Mouse (Mus musculus) mouse embryonic stem cell (cell line): ENCODE data around the gene Midn.

ENCODE experiments used
- in situ Hi-C, 2 experiments: fragments of 300-500 bp; cut with MboI; formaldehyde crosslinking; loops; 1 replicate in 1 of 2; 3 replicates in 1 of 2; pipeline ENCODE4 v1.14.3; 2019 to 2020; ENCODE audit warnings: low sequenced_read_pairs in 2 of 2, low pct_unique_long_range_greater_than_20kb in 1 of 2, mixed read lengths in 1 of 2; ENCODE audit not compliant: unreplicated experiment in 1 of 2

Midn gene

DNA sequence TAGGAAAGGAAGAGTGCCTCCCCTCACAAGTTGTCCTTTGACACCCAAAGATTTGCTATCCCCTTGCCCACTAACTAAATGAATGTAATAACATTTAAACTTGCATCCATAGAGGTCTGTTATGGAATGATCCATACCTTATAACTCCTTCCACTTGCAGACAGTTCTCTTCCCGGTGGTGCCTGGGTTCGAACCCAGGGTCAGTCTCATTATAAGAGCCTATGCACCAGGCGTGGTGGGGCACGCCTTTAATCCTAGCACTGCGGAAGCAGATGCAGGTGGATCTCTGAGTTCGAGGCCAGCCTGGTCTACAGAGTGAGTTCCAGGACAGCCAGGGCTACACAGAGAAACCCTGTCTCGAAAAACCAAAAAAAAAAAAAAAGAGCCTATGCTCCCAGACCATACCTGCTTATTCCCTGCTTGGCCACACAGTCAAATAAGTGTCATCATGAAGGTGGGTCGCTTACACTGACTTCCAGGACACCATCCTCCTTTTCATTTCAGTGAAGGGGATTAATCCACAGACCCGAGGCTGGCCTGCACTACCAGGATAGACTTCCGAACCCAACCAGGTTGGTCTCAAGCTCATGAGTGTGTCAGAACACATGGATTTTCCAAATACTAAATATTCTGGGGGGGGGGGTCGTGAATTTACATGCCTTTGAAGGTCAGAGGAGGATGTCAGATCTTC, 8.0 kb upstream of the Midn start:
- in situ Hi-C loops: no loop called here

DNA sequence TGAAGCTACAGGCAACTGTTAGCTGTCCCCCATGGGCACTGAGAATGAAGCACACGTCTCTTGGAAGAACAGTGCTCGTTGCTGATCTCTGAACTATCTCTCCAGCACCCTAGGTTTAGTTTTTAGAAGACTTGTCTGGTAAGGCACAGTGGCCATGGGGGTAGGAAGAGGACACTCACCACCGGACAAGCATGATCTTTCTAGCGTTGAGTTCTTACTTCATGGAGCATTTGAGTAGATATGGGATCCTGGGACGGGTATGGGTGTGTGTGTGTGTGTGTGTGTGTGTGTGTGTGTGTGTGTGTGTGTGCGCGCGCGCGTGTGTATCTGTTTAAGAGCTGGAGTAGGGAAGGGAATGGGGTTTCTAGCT, 7.4 kb upstream of the Midn start, which contains the start of gene Cbarp:
Gene Cbarp (minus strand): TSS at position 170 of the 370 bp plus-strand sequence.
- in situ Hi-C loops: no loop called here

DNA sequence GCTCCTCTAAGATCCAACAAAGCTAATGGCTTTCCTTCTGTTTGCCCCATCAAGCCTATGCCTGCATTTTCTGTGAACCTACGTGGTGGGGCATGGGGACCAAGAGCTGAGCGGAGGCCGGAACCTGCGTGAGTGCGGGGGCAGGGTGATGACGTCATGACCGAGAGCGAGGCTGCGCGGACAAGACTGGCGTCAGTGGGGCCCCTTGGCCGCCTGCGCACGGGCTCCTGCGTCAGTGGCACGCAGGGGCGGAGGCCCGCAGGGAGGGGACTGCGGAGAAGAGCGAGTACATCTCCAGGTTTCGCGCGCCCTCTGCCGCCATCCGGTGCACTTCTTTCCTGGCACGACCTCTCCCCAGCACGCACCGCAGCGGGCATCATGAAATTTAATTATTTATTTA, 6.8 kb upstream of the Midn start:
- in situ Hi-C loops: no loop called here

- in situ Hi-C loops: no loop called here
These were observed 6.1 kb upstream of the Midn start for GRCm38 (mm10) chr10:80141786-80142529.

DNA sequence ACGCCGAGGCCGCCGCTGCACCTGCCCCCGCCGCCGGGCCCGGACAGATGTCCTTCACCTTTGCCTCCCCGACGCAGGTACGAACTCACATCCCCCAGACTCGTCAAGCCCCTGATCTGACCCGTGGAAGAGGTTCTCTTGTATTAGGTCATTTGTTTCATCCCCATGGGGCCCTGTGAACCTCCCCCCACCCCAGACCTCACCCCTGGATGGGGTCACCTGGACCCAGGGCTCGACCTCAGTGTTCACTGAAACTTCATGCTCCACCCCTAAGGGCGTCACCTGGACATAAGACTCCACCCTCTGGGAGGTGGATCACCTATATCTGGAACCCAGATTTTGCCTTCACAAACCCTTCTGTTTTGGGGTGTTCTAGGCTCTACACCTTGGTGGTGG, 5.5 kb upstream of the Midn start:
- in situ Hi-C loops: no loop called here

GRCm38 (mm10) chr10:80143664-80144063, 4.4 kb upstream of the Midn start:
- in situ Hi-C loops: no loop called here

GRCm38 (mm10) chr10:80144159-80144558, 3.9 kb upstream of the Midn start:
- in situ Hi-C loops: no loop called here

GRCm38 (mm10) chr10:80144864-80145838, 2.9 kb upstream of the Midn start:
- in situ Hi-C loops: no loop called here

DNA sequence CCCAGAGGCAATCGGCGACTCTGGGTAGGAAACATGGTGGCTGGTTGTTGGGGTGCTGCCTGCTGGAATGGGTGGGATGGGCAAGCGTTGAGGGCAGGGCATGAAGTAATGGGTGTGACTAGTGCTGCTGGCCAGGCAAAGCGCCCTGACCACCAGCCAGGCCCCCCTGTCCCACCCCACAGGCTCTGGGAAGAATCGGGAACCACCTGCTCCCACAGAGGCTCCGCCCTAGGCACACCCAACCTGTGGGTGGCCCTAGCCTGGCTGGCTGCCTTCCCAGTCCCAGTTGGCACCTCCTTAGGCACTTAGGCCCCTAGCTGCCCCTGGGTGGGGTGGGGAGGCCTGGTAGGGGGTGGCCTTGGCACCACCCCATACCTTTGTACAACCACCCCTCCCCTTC, 2.2 kb upstream of the Midn start:
- in situ Hi-C loops: no loop called here

GRCm38 (mm10) chr10:80146568-80147011, 1.5 kb upstream of the Midn start:
- in situ Hi-C loops: no loop called here

DNA sequence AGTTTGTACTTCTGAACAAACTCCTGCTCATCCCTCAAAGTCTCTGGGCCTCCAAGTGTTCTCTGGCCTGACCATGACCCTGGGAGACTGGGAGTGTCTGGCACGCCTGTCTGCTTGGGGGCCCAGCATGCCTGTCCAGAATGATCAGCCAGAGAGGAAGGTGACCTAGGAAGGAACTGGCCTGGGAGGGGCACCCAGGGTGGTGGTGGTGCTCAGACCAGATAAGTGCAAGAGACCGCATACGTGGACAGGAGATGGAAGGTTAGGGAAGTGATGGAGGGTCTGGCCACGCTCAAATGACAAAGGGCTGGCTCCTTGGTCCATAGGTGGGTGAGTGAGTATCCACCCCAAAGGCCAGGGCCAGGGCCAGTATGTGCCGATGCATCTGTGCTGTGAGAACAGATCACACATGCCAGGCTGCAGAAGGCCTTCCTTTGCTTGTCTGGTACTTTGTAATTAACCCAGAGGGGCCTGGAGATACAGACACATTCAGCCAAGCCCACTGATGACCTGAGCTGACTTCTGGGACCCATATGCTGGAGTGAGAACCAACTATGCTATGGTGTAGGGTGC, 840 bp upstream of the Midn start:
- in situ Hi-C loops: no loop called here

DNA sequence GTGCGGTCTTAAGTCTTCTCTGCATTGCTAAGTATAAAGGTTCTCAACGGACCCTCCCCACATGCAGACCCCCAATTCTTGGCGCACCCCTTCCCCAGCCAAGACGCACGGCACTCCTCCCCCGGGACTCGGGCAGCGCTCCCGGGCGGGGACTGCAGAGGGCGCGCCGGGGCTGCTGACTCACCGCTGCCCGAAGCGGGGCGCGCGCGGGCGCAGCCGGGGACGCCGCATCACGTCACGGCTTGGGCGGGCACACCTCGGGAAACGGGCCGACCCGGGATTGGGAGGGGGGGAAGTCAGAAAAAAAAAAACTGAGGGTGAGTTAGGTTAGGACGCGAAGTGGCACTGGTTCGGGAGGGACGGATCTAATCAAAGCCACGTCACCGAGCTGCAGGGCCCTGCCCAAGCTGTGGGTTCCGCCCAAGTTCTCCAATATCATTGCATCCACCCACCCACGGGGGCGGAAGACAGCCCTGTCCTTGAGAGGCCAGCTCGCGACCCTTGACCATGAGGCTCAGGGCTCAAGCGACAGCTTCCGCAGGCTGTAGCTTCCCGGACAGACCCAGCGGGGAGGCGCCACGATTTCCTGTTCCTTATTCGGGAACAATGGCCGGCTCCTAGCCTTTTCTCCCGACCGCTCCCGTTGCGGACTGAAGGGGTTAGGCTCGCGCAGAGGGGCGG, 678 bp downstream of the Midn start:
- in situ Hi-C loops: no loop called here

- in situ Hi-C loops: no loop called here
These were observed 1.5 kb downstream of the Midn start for GRCm38 (mm10) chr10:80149291-80150225.

DNA sequence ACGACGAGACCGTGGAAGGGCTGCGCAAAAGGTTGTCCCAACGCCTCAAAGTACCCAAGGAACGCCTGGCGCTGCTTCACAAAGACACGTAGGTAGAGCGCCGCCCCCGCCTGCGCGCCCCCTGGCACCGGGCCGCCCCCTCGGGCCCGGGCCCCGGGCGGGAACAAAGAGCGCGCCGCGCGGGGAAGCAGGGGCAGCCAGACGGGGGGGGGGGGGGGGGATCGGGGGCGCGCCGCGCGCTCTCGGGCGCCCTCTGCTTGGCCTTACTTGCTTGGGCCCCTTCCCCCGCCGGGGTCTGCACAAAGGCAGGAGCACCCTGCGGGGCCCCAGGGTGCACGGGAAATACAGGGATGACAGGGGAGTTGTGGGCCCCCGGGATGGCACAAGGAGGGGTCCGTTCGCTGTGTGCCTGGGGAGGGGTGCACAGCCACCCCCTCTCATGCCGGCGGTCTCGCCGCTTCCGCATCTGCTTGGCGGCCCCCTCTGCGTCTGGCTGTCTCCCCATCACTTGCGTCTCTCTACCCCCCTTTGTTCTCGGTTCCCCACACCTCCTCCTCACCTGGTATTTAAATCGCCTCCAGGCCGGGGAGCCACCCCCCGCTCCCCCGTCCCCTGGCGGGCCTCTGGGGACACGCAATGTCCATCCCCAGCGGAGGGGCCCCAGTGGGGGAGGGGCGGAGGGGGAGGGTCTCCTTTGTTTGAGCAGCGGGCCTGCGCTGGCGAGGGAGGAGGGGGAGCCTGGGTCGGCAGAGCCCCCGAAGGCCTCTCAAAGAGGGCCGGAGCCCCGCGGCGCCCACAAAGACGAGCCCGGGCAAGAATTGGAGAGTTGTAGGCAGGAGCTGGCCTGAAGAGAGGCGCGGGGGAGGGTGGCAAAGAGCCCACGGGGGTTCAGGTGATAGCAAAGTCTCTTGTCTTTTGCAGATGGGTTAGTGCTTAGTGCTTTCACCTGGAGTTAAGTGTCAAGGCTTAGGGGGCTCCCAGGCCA, 2.4 kb downstream of the Midn start:
- in situ Hi-C loops: no loop called here

DNA sequence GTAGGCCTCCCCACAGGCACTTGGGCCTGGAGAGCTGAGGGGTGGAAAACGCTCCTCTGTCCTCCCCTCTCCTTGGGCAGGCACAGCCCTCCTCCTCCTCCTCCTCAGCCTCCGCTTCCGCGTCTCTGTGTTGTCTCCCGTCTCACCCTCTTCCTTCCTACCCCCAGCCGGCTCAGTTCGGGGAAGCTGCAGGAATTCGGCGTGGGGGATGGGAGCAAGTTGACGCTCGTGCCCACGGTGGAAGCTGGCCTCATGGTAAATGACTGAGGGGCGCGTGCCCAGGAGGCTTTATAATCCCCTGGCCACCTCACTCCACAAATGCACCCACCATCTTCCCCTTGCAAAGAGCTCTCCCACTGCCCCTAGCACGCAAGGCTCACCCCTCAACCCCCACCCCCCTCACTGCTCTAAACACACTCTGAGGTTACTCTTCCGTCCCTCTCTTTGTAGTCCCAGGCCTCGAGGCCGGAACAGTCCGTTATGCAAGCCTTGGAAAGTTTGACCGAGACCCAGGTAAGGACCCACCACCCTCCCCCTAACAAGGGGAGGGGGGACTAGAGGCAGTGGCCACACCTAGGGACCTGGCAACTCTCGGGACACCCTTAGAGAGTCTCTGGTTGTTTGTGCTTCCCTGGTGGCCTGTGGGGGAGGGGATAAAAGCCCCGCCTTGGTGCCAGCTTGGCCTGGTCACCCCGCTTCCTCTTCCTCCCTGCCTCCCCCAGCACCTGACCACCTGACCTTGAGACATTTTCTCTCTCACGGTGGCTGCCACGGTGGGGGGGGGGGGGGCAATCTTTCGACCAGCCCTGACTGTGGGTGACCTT, 3.4 kb downstream of the Midn start:
- in situ Hi-C loops: no loop called here
